Mouse (Mus musculus): ENCODE results near the gene Rap1gds1. TPM values are rescaled to one million over a fixed set of nuclear protein-coding genes. Genes with fewer than 3 reads are reported as not detected.

Rap1gds1 gene
- total and polyA plus RNA-seq, 2 experiments from 2014 or later, result 32.2 to 47.9 TPM

GRCm38 (mm10) chr3:138918241-138918640 lies 156.8 kb downstream of the Rap1gds1 start:
- TF ChIP-seq CTCF (IDR thresholded peaks at IDR 0.05; ENCODE audit: low read depth) (no peak), EP300 (IDR thresholded peaks at IDR 0.05; ENCODE audit: low read depth) (peak; percentile 90)
- WGBS, result 28% methylated on average over 4 of the region's 4 CpGs
- DNase-seq (ENCODE audit: low spot score), result peak; percentile 83
- Histone ChIP-seq H3K9ac (replicated peaks; ENCODE audit: low read depth, low read length) (no peak overlapping the region), H3K4me1 (ENCODE audit: control insufficient read depth, insufficient read depth) (0 out of 2 replicates have a peak, but pooled peaks cover 17% of the 10 kb centered on the region), H3K4me2 (ENCODE audit: low read depth, low read length) (no peak overlapping the region), H3K36me3 (replicated peaks; ENCODE audit: control insufficient read depth, insufficient read depth, low read length) (no peaks in the 10 kb centered on the region), H3K27ac (ENCODE audit: low read depth) (0 out of 2 replicates have a peak overlapping the region, but pooled peaks have one; percentile 4), H3K9me3 (replicated peaks; ENCODE audit: control insufficient read depth, low read length) (no peaks in the 10 kb centered on the region), H3K4me3 (ENCODE audit: low read depth, low read length) (no peak overlapping the region), H3K27me3 (ENCODE audit: control insufficient read depth, insufficient read depth, low read length) (no peaks in the 10 kb centered on the region)
- peak; percentile 95 for ATAC-seq (ENCODE audit: insufficient read depth, low read depth)

DNA sequence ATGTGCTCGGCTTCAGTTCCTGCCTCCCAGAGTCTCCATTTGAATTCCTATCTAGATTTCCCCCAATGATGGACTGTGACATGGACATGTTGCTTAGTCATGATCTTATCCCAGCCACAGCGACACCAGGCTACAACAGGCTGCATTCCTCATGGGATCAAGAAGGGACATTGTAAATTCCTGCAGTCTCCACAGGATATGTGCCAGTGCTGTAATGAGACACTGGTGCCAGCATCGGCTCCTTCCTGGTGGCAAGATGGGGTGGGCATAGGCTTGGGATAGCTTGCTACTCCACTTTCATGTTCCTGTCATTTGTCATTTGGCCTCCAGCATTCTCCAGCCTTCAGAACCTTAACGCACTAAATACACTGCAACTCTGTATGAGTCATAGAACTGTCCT lies 158.0 kb downstream of the Rap1gds1 start:
- no peak overlapping the region for H3K4me2 ChIP-seq (ENCODE audit: low read depth, low read length)
- no peak overlapping the region for H3K4me3 ChIP-seq (ENCODE audit: low read depth, low read length)
- H3K27me3 ChIP-seq (ENCODE audit: control insufficient read depth, insufficient read depth, low read length), result no peaks in the 10 kb centered on the region
- H3K36me3 ChIP-seq (replicated peaks; ENCODE audit: control insufficient read depth, insufficient read depth, low read length), result no peaks in the 10 kb centered on the region
- no peak; the same call in 1 of the 2 replicates for ATAC-seq (ENCODE audit: insufficient read depth, low read depth)
- peak; percentile 27 for DNase-seq (ENCODE audit: low spot score)
- TF ChIP-seq EP300 (IDR thresholded peaks at IDR 0.05; ENCODE audit: low read depth) (no peak), CTCF (IDR thresholded peaks at IDR 0.05; ENCODE audit: low read depth) (0 out of 2 replicates have a peak, but pooled peaks have one; percentile 6)
- 44% methylated on average over 4 of the region's 4 CpGs for WGBS
- H3K4me1 ChIP-seq (ENCODE audit: control insufficient read depth, insufficient read depth), result 0 out of 2 replicates have a peak, but pooled peaks cover 17% of the 10 kb centered on the region
- H3K9ac ChIP-seq (replicated peaks; ENCODE audit: low read depth, low read length), result no peak overlapping the region
- H3K9me3 ChIP-seq (replicated peaks; ENCODE audit: control insufficient read depth, low read length), result no peaks in the 10 kb centered on the region
- peak overlapping the region; percentile 6; the same call in 1 of the 2 replicates for H3K27ac ChIP-seq (ENCODE audit: low read depth)

DNA sequence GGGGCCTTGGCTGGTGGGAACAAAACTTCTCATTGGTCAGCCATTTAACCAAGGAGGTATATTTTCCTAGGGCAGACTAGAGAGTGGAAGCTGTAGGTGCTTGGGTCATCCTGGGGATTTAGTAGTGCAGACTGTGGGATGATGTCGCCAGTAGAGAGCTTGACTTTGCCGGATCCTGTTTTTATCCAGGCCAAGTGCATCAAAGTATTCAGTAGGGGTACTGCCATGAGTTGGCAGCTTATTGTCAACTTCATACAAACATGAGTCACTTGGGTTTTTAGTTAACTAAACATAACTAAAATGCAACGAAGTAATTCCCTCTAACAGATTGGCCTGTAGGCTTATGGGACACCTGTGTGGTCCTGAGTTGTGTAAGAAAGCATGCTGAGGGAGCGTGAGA lies 158.4 kb downstream of the Rap1gds1 start:
- no peak overlapping the region for H3K4me3 ChIP-seq (ENCODE audit: low read depth, low read length)
- no peaks in the 10 kb centered on the region for H3K36me3 ChIP-seq (replicated peaks; ENCODE audit: control insufficient read depth, insufficient read depth, low read length)
- ATAC-seq (ENCODE audit: insufficient read depth, low read depth) (no peak), DNase-seq (ENCODE audit: low spot score) (no peak)
- no peak for TF ChIP-seq CTCF (IDR thresholded peaks at IDR 0.05; ENCODE audit: low read depth)
- TF ChIP-seq EP300 (IDR thresholded peaks at IDR 0.05; ENCODE audit: low read depth), result no peak
- no peak overlapping the region for H3K27ac ChIP-seq (ENCODE audit: low read depth)
- H3K9me3 ChIP-seq (replicated peaks; ENCODE audit: control insufficient read depth, low read length), result no peaks in the 10 kb centered on the region
- H3K9ac ChIP-seq (replicated peaks; ENCODE audit: low read depth, low read length), result no peak overlapping the region
- H3K4me1 ChIP-seq (ENCODE audit: control insufficient read depth, insufficient read depth), result 0 out of 2 replicates have a peak, but pooled peaks cover 17% of the 10 kb centered on the region
- WGBS, result 85% methylated on average over 4 of the region's 4 CpGs
- H3K4me2 ChIP-seq (ENCODE audit: low read depth, low read length), result no peak overlapping the region
- 0 out of 2 replicates have a peak, but pooled peaks cover 3% of the 10 kb centered on the region for H3K27me3 ChIP-seq (ENCODE audit: control insufficient read depth, insufficient read depth, low read length)

- 67% methylated on average over 8 of the region's 8 CpGs for WGBS
- Histone ChIP-seq H3K4me3 (ENCODE audit: low read depth, low read length) (no peak overlapping the region), H3K4me1 (ENCODE audit: control insufficient read depth, insufficient read depth) (0 out of 2 replicates have a peak, but pooled peaks cover 17% of the 10 kb centered on the region), H3K36me3 (replicated peaks; ENCODE audit: control insufficient read depth, insufficient read depth, low read length) (no peaks in the 10 kb centered on the region), H3K4me2 (ENCODE audit: low read depth, low read length) (no peak overlapping the region), H3K27ac (ENCODE audit: low read depth) (no peak overlapping the region), H3K27me3 (ENCODE audit: control insufficient read depth, insufficient read depth, low read length) (0 out of 2 replicates have a peak, but pooled peaks cover 3% of the 10 kb centered on the region), H3K9ac (replicated peaks; ENCODE audit: low read depth, low read length) (no peak overlapping the region), H3K9me3 (replicated peaks; ENCODE audit: control insufficient read depth, low read length) (no peaks in the 10 kb centered on the region)
- no peak for ATAC-seq (ENCODE audit: insufficient read depth, low read depth)
- TF ChIP-seq CTCF (IDR thresholded peaks at IDR 0.05; ENCODE audit: low read depth) (no peak), EP300 (IDR thresholded peaks at IDR 0.05; ENCODE audit: low read depth) (no peak)
- DNase-seq (ENCODE audit: low spot score), result no peak
Observed at GRCm38 (mm10) chr3:138914626-138915288, 160.2 kb downstream of the Rap1gds1 start.

DNA sequence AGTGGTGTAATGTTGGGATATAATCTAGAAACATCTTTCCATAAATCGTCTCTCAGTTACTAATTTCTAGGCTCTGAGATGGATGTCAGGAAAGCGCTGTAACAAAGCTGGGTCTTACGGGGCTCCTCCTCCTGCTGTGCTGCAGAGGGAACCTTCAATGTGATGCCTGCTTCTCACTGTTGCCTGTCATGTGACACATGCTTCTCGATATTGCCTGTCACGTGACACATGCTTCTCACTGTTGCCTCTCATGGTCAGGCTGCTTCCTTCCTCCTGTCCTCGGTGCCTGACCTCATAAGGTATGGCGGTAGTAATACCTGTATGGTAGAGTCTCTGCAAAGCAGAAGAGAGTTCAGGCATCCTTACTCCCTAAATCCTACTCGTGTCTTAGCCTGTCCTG lies 162.5 kb downstream of the Rap1gds1 start:
- H3K9me3 ChIP-seq (replicated peaks; ENCODE audit: control insufficient read depth, low read length), result no peaks in the 10 kb centered on the region
- H3K27me3 ChIP-seq (ENCODE audit: control insufficient read depth, insufficient read depth, low read length), result 0 out of 2 replicates have a peak, but pooled peaks cover 3% of the 10 kb centered on the region
- TF ChIP-seq CTCF (IDR thresholded peaks at IDR 0.05; ENCODE audit: low read depth) (no peak), EP300 (IDR thresholded peaks at IDR 0.05; ENCODE audit: low read depth) (no peak)

More for the DNA sequence above, 162.5 kb downstream of the Rap1gds1 start:
- no peak for DNase-seq (ENCODE audit: low spot score)
- no peak for ATAC-seq (ENCODE audit: insufficient read depth, low read depth)
- H3K4me1 ChIP-seq (ENCODE audit: control insufficient read depth, insufficient read depth), result 0 out of 2 replicates have a peak, but pooled peaks cover 14% of the 10 kb centered on the region
- no peak overlapping the region for H3K9ac ChIP-seq (replicated peaks; ENCODE audit: low read depth, low read length)
- no peak overlapping the region for H3K27ac ChIP-seq (ENCODE audit: low read depth)
- no peak overlapping the region for H3K4me3 ChIP-seq (ENCODE audit: low read depth, low read length)
- no peaks in the 10 kb centered on the region for H3K36me3 ChIP-seq (replicated peaks; ENCODE audit: control insufficient read depth, insufficient read depth, low read length)
- H3K4me2 ChIP-seq (ENCODE audit: low read depth, low read length), result no peak overlapping the region
- WGBS, result 82% methylated on average over 8 of the region's 8 CpGs
